Mouse (Mus musculus) stomach, postnatal 0 days (tissue): ENCODE results near the gene Inpp5k.

Source experiments
- CTCF ChIP-seq: IDR thresholded peaks from 2 replicates; pipeline ENCODE4 v1.5.1; 2016; ENCODE audit warnings: antibody characterized with exemption, low read depth, mild to moderate bottlenecking, moderate library complexity
- EP300 ChIP-seq: optimal IDR thresholded peaks from 2 replicates; pipeline ENCODE3; 2016; ENCODE audit warnings: antibody characterized with exemption

- no peak for TF ChIP-seq CTCF
- TF ChIP-seq EP300 = no peak
Observed at GRCm38 (mm10) chr11:75658311-75658710, 27.5 kb downstream of the Inpp5k start.
